Mouse (Mus musculus) stomach, postnatal 0 days (tissue): ENCODE measurements around the gene Frmd4b.

Experiments used
- CTCF ChIP-seq: IDR thresholded peaks from 2 replicates; pipeline ENCODE4 v1.5.1; 2016; ENCODE audit warnings: antibody characterized with exemption, low read depth, mild to moderate bottlenecking, moderate library complexity
- EP300 ChIP-seq: optimal IDR thresholded peaks from 2 replicates; pipeline ENCODE3; 2016; ENCODE audit warnings: antibody characterized with exemption

DNA sequence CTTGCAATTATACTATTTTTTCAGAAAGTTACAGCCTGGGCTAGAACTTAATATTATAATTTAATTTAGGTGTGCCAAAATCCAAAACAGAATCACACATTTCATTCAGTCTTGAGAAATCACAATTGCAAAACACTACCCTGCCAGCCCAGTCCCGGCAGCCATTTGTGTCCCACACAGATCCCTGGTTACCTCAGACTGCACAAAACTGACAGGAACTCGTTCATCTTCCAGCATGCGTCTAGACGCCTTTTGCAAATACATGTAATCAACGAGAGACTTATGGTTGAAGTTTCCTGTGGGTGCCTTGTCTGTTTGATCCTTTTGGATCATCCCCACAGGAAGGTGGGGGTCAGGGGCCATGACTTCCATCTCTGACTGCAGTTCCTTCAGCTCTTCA, 365.3 kb downstream of the Frmd4b start:
- TF ChIP-seq CTCF (no peak), EP300 (no peak)
